Mouse (Mus musculus): ENCODE results near the gene Larp4b. TPM values are rescaled to one million over a fixed set of nuclear protein-coding genes. Genes with fewer than 3 reads are reported as not detected.
"Not testable (repeated sequence)": the region's sequence is repeated elsewhere in the genome, so short reads cannot be mapped to it uniquely, and the experiment has no call there.

The Larp4b gene
- 10 to 100 TPM; 29.8 to 36.9 TPM for polyA plus RNA-seq (2017; shearing (Covaris generic))

- peak; percentile 98 for ATAC-seq
These were observed at the start of gene Larp4b for GRCm38 (mm10) chr13:9093316-9094155. Gene Larp4b, plus strand, starts transcription at chr13:9093881.

- no peak for ATAC-seq
These were observed 49.0 kb upstream of the Larp4b start for GRCm38 (mm10) chr13:9044731-9045130.

GRCm38 (mm10) chr13:9052049-9052691 is 41.5 kb upstream of the Larp4b start:
- not testable (repeated sequence) for ATAC-seq

- ATAC-seq, result no peak
These were observed 36.4 kb upstream of the Larp4b start for GRCm38 (mm10) chr13:9057277-9057676.

- ATAC-seq, result no peak
These were observed 35.0 kb upstream of the Larp4b start for GRCm38 (mm10) chr13:9058706-9059105.

GRCm38 (mm10) chr13:9061394-9061793 is 32.3 kb upstream of the Larp4b start:
- no peak for ATAC-seq

GRCm38 (mm10) chr13:9064196-9064595 is 29.5 kb upstream of the Larp4b start:
- ATAC-seq, result no peak

- no peak for ATAC-seq
These were observed 27.6 kb upstream of the Larp4b start for GRCm38 (mm10) chr13:9066107-9066506.

GRCm38 (mm10) chr13:9071008-9071407 is 22.7 kb upstream of the Larp4b start:
- ATAC-seq, result no peak

GRCm38 (mm10) chr13:9073818-9074217 is 19.9 kb upstream of the Larp4b start:
- no peak for ATAC-seq

GRCm38 (mm10) chr13:9075825-9076592 is 17.7 kb upstream of the Larp4b start:
- no peak for ATAC-seq

- peak; percentile 46 for ATAC-seq
These were observed 11.4 kb upstream of the Larp4b start for GRCm38 (mm10) chr13:9082128-9082883.

- peak; percentile 4 for ATAC-seq
These were observed 702 bp downstream of the Larp4b start for GRCm38 (mm10) chr13:9094186-9094980.

GRCm38 (mm10) chr13:9099289-9099688 is 5.6 kb downstream of the Larp4b start:
- ATAC-seq, result no peak

- no peak for ATAC-seq
These were observed 6.8 kb downstream of the Larp4b start for GRCm38 (mm10) chr13:9100517-9100916.

- no peak for ATAC-seq
These were observed 12.6 kb downstream of the Larp4b start for GRCm38 (mm10) chr13:9106246-9106645.

- ATAC-seq, result peak; percentile 66
These were observed 13.5 kb downstream of the Larp4b start for GRCm38 (mm10) chr13:9106992-9107858.

GRCm38 (mm10) chr13:9113735-9114134 is 20.1 kb downstream of the Larp4b start:
- ATAC-seq, result no peak

GRCm38 (mm10) chr13:9120835-9121542 is 27.3 kb downstream of the Larp4b start:
- ATAC-seq, result no peak

- no peak for ATAC-seq
These were observed 28.4 kb downstream of the Larp4b start for GRCm38 (mm10) chr13:9122045-9122444.
